Mouse (Mus musculus) liver, embryonic 14.5 days (tissue): ENCODE data around the gene Pxylp1. TPM values are rescaled to one million over a fixed set of nuclear protein-coding genes. Genes with fewer than 3 reads are reported as not detected.
A peak's percentile ranks its signal among the peaks of the same experiment; 100 is the strongest.

Experiments used
- ATAC-seq: fragments of 200-750 bp; cut with Nextera tagmentation; 2 replicates; pipeline ENCODE4 v1.8.0; 2017; ENCODE audit warnings: moderate number of reproducible peaks, mild to moderate bottlenecking, moderate library complexity; ENCODE audit not compliant: insufficient read depth
- DNase-seq, 3 experiments: peaks; one replicate each; pipeline ENCODE4 v3.0.0-alpha.2; 2012 to 2013; ENCODE audit warnings: low read depth in 3 of 3, low spot score in 3 of 3
- H3K27ac ChIP-seq: fragments of 300-500 bp; sonication (generic); 2 replicates; pipeline ENCODE4 v1.5.1; 2014; ENCODE audit warnings: moderate library complexity, mild to moderate bottlenecking, control low read depth, inconsistent platforms
- H3K27me3 ChIP-seq: fragments of 300-500 bp; sonication (generic); 2 replicates; pipeline ENCODE4 v1.6.1; 2014; ENCODE audit warnings: mild to moderate bottlenecking, low read length, moderate library complexity; ENCODE audit not compliant: control insufficient read depth, insufficient read depth
- H3K36me3 ChIP-seq: fragments of 300-500 bp; sonication (generic); replicated peaks from 2 replicates; pipeline ENCODE4 v1.6.1; 2014; ENCODE audit warnings: low read depth; ENCODE audit not compliant: control insufficient read depth, insufficient read depth
- H3K4me1 ChIP-seq, 2 experiments: fragments of 200-500 bp in 1 of 2; fragments of 300-500 bp in 1 of 2; sonication (generic) in 1 of 2; replicated peaks; 2 replicates each; pipeline ENCODE4 v1.6.1; 2012 to 2014; ENCODE audit warnings: antibody characterized with exemption in 1 of 2, inconsistent platforms in 1 of 2, low read length in 1 of 2; ENCODE audit not compliant: control insufficient read depth in 2 of 2, insufficient read depth in 2 of 2
- H3K4me2 ChIP-seq: fragments of 300-500 bp; sonication (generic); 2 replicates; pipeline ENCODE4 v1.6.1; 2014; ENCODE audit warnings: low read depth, mild to moderate bottlenecking, control low read depth, moderate library complexity
- H3K4me3 ChIP-seq, 2 experiments: fragments of 200-500 bp in 1 of 2; fragments of 300-500 bp in 1 of 2; sonication (generic) in 1 of 2; 2 replicates each; pipeline ENCODE4 v1.5.1; 2012 to 2014; ENCODE audit warnings: low read depth in 2 of 2, low read length in 2 of 2, mild to moderate bottlenecking in 2 of 2, control low read depth in 1 of 2, inconsistent platforms in 1 of 2, moderate library complexity in 1 of 2; ENCODE audit not compliant: insufficient read depth in 1 of 2
- H3K9ac ChIP-seq: fragments of 300-500 bp; sonication (generic); replicated peaks from 2 replicates; pipeline ENCODE4 v1.6.1; 2014; ENCODE audit warnings: mild to moderate bottlenecking, control low read depth, moderate library complexity
- H3K9me3 ChIP-seq: fragments of 300-500 bp; sonication (generic); 2 replicates; pipeline ENCODE4 v1.6.1; 2016; ENCODE audit warnings: low read length, mixed read lengths; ENCODE audit not compliant: control insufficient read depth
- CTCF ChIP-seq: IDR thresholded peaks from 2 replicates; pipeline ENCODE4 v1.5.1; 2016; ENCODE audit warnings: antibody characterized with exemption, low read depth, control low read depth
- EP300 ChIP-seq: IDR thresholded peaks from 2 replicates; pipeline ENCODE4 v1.6.1; 2016; ENCODE audit warnings: antibody characterized with exemption, low read depth
- WGBS: fragments of 180-500 bp; shearing (Covaris S2); extraction: QIAGEN DNeasy Blood & Tissue Kit; methylation state at CpG from one replicate; pipeline ENCODE4 v1.1.7; 2014; ENCODE audit not compliant: insufficient replicate concordance; 5-methylcytosine and 5-hydroxymethylcytosine counted together
- polyA plus RNA-seq, 2 experiments: library from polyadenylated mRNA; depleted of rRNA in 1 of 2; stranded (reverse) in 1 of 2; unstranded in 1 of 2; fragments of >200 nt; fragmentation: Nextera tagmentation in 1 of 2; extraction: Ambion mirVana in 1 of 2; gene quantifications; 2 replicates each; pipeline versions ENCODE4 v1.2.1 to v1.2.3; 2012 to 2014

Gene Pxylp1
- polyA plus RNA-seq, 2 experiments = 1.3 to 3.5 TPM

GRCm38 (mm10) chr9:96932751-96933150 is 40.3 kb upstream of the Pxylp1 start:
- 68% methylated on average over 8 of the region's 8 CpGs for WGBS
- Histone ChIP-seq H3K27me3 (no peaks in the 10 kb centered on the region), H3K4me1 (0 out of 4 replicates have a peak, but pooled peaks cover 0 to 2% of the 10 kb centered on the region in 2 experiments), H3K9ac (no peak overlapping the region), H3K4me2 (no peak overlapping the region), H3K27ac (no peak overlapping the region), H3K36me3 (no peaks in the 10 kb centered on the region), H3K9me3 (no peaks in the 10 kb centered on the region), H3K4me3 (no peak overlapping the region)
- DNase-seq (no peak), ATAC-seq (no peak)
- TF ChIP-seq EP300 = no peak
- TF ChIP-seq CTCF = no peak

GRCm38 (mm10) chr9:96923577-96924316 is 31.3 kb upstream of the Pxylp1 start:
- Histone ChIP-seq H3K27ac (no peak overlapping the region), H3K9me3 (no peaks in the 10 kb centered on the region), H3K4me1 (no peaks in the 10 kb centered on the region), H3K27me3 (no peaks in the 10 kb centered on the region), H3K4me3 (no peak overlapping the region), H3K4me2 (no peak overlapping the region), H3K36me3 (no peaks in the 10 kb centered on the region), H3K9ac (no peak overlapping the region)
- WGBS = 69% methylated on average over 17 of the region's 17 CpGs
- no peak for DNase-seq
- TF ChIP-seq EP300 (no peak), CTCF (no peak)
- no peak for ATAC-seq

DNA sequence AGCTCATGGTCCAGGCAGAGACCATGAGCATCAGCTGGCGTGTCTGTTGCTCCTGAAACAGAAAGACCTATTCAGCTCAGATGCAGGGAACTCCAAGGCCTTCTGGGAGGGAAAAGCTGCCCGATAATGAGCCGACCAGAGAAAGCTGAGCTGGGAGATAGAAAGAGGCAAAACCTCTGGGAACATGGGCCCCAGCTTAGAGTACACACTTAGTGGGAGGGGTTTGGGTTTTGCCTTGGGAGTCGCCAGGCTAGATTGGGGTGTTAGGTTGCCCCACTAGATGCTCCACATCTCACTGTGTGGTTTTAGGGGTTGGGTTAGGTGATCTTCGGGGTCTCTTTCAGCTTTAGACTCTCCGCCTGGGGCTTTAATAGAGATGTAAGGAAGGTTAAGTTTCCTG is 30.6 kb upstream of the Pxylp1 start:
- H3K4me2 ChIP-seq = no peak overlapping the region
- no peaks in the 10 kb centered on the region for H3K27me3 ChIP-seq
- DNase-seq (no peak), ATAC-seq (no peak)
- no peaks in the 10 kb centered on the region for H3K9me3 ChIP-seq
- WGBS = 48% methylated on average over 6 of the region's 6 CpGs
- TF ChIP-seq EP300 (no peak), CTCF (no peak)
- H3K4me1 ChIP-seq = no peaks in the 10 kb centered on the region
- H3K36me3 ChIP-seq = no peaks in the 10 kb centered on the region
- H3K9ac ChIP-seq = no peak overlapping the region
- no peak overlapping the region for H3K27ac ChIP-seq
- H3K4me3 ChIP-seq = no peak overlapping the region

GRCm38 (mm10) chr9:96916620-96917538 is 24.4 kb upstream of the Pxylp1 start:
- 31% methylated on average over 27 of the region's 27 CpGs for WGBS
- Histone ChIP-seq H3K4me2 (no peak overlapping the region), H3K4me3 (no peak overlapping the region), H3K36me3 (no peaks in the 10 kb centered on the region), H3K27me3 (no peaks in the 10 kb centered on the region), H3K9me3 (no peaks in the 10 kb centered on the region), H3K9ac (no peak overlapping the region), H3K4me1 (no peaks in the 10 kb centered on the region), H3K27ac (no peak overlapping the region)
- DNase-seq (peak; percentile 38 to 55 (median 48)), ATAC-seq (no peak)
- TF ChIP-seq CTCF (peak; percentile 93), EP300 (no peak)

GRCm38 (mm10) chr9:96916076-96916475 is 23.6 kb upstream of the Pxylp1 start:
- Histone ChIP-seq H3K27me3 (no peaks in the 10 kb centered on the region), H3K9me3 (no peaks in the 10 kb centered on the region), H3K4me2 (no peak overlapping the region), H3K4me1 (no peaks in the 10 kb centered on the region), H3K27ac (no peak overlapping the region), H3K9ac (no peak overlapping the region), H3K36me3 (no peaks in the 10 kb centered on the region), H3K4me3 (no peak overlapping the region)
- DNase-seq = no peak
- no peak for ATAC-seq
- no peak for TF ChIP-seq CTCF
- TF ChIP-seq EP300 = no peak
- WGBS = 57% methylated on average over 7 of the region's 7 CpGs
